Mouse (Mus musculus) heart, adult 8-10 months (tissue): ENCODE results near the gene Wdr48. TPM values are rescaled to one million over a fixed set of nuclear protein-coding genes. Genes with fewer than 3 reads are reported as not detected.

Source experiments
- DNase-seq: peaks from one replicate; pipeline ENCODE4 v3.0.0; 2022; ENCODE audit warnings: low spot score
- total RNA-seq, 4 experiments: library from RNA; stranded (reverse); gene quantifications; 2 replicates each; pipeline ENCODE4 v1.2.4; 2022

The Wdr48 gene
- total RNA-seq, result 10 to 100 TPM; 22.3 to 25.9 (median 23.6) TPM

- peak; percentile 98 for DNase-seq
Measured at GRCm38 (mm10) chr9:119894339-119895009, at the start of gene Wdr48. Gene Wdr48, plus strand, starts transcription at chr9:119894878.

DNA sequence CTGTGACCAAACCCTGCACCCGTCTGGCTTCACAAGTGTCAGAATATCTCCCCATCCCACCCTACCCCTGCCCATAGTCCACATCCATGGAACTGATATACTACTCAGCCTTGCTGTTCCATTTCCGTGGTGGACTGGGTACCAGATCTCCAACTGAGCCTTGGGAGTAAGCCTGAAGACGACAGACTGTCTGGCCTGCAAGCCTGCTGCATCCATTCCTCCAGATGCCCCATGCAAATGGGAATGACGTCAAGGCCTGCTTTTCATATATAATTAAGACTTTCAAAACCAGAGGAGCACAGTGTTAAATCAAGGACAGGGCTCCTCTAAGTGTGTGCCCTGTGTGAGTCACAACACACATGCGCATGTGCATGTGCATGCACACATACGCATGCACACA lies 47.5 kb upstream of the Wdr48 start:
- no peak for DNase-seq

DNA sequence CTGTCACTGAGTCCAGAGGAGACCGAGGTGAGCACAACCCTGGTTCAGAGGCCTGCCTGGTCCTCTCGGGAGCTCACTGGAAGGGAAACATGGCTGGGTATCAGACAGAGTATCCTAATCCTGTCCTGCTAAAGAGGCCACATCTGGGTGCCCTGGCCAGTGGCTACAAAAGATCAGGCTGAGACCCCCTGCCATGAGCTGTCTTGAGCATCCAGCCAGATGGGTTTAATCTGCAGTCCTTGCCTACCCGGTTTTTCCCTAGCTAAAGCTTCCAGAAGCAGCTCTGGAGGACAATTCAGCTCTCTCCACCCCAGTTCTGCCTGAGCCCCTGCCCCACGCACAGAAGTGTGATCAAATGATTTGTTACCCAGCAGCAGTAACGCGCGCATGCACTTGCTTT lies 46.0 kb upstream of the Wdr48 start:
- DNase-seq, result no peak

DNA sequence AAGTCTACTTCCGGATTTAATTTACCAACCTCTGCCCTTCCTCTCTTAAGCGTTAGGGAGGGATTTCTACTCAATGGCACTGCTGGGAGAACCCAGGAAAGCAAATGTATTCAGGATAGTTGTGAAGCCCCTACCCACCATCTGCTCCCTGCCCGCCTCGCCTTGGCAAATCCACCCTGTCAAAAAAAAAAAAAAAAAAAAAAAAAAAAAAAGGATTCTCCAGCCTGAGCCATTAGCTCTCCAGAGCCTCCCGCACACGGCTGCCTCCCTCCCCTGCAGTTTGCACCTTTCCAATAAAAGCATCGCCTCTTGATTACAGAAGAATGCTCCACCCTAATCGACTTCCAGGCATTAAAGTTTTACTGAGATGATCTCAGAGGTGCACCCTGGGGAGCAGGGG lies 45.5 kb upstream of the Wdr48 start:
- no peak for DNase-seq

GRCm38 (mm10) chr9:119852347-119853030 lies 42.2 kb upstream of the Wdr48 start:
- no peak for DNase-seq

- no peak for DNase-seq
Measured at GRCm38 (mm10) chr9:119853071-119853846, 41.4 kb upstream of the Wdr48 start.

DNA sequence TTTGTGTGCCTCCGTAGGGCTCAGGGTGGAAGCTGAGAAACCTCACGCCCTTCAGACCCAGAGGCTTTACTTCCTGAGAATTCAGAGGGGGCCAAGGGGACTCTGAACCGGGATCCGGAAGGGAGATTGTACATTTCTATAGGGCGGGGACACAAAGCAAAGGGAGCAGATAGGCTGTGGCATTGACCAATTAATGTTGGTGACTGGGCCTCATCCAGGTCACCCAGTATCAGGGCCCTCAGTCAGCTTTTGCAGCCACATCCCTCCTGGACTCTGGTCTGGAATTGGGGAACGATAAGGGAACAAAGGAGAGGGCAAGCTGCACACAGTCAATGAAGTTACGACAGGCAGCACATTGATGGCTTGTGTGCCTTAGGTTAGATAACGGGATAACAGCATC lies 40.5 kb upstream of the Wdr48 start:
- no peak for DNase-seq

DNA sequence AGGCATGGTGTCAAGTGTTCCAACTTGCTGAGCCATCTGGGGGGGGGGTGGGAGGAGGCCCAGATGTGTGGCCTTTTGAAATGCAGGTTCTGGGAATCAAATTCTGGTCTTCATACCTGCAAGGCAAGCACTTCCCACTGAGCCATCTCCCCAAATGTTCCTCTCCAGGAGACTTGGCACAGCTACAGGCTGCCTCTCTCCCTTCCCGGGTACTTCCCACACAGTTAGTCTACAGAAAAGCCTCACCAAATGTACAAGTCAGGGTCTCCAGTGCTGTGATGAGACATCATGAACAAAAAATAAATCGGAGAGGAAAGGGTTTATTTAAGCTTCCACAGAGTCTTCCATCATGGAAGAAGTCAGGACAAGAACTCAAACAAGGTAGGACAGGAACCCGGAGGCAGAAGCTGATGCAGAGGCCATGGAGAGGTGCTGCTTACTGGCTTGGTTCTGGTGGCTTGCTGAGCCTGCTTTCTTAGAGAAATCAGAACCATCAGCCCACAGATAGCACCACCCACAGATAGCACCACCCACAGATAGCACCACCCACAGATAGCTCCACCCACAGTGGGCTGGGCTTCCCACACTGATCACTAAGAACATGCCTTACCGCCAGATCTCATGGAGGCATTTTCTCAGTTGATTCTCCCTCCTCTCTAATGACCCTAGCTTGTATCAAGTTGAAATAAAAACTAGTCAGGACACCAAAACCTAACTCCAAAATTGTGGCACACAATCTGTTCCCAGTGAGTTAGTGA lies 7.4 kb upstream of the Wdr48 start:
- DNase-seq, result no peak

DNA sequence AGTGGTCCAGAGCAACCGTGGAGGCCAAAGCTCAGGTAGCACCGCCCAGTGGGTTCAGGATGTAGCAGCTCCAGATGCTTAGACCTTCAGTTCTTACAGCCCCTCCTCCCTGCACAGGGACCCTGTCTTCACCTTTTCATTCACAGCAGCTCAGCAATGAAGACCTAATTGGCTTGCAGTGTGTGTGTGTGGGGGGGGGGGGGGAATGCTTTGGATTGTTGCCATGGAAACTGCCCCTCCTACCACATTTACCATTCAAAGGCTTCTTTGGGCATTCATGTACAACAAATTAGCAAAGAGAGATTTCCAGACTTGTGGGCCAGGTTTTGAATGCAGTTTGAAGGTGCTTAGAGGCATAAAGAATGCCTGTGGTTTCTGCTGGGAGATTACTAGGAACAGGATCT lies 5.8 kb upstream of the Wdr48 start:
- no peak for DNase-seq

DNA sequence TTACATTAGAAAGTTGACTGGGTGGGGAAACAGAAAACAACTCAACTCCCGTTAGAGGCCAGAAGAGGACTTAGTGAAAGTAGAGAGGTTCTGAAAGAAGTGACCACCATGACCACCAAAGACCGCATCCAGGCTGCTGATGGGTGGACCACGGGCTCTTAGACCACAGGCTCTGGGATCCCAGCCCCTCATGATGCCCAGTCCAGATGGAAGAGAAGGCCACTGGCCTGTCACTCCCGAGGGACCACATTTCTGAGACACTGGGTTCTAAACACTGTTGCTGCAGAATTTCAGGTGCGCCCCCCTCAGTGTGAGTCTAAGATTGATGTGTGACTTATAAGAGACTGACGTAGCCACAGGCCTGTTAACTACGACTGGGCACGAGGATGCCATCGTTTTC lies 5.2 kb upstream of the Wdr48 start:
- no peak for DNase-seq

- DNase-seq, result peak; percentile 9
Measured at GRCm38 (mm10) chr9:119890692-119891091, 4.0 kb upstream of the Wdr48 start.

DNA sequence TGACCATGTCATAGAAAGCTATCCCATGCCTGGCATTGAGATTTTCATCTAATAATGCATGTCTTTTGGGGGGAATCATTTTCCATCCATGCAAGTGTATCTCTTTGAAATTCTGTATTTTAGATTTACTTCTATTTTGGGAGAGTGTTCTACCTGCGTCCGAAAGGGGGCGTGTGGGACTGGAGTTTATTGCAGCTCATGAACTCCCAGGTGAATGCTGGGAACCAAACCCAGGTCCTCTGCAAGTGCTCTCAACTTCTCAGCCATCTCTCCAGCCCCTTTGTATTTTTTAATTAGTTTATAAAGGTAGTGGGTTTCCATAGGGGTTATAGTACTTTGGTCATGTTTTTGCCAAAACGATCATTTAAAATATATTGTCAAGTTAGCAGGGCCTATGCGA lies 797 bp upstream of the Wdr48 start:
- DNase-seq, result no peak

DNA sequence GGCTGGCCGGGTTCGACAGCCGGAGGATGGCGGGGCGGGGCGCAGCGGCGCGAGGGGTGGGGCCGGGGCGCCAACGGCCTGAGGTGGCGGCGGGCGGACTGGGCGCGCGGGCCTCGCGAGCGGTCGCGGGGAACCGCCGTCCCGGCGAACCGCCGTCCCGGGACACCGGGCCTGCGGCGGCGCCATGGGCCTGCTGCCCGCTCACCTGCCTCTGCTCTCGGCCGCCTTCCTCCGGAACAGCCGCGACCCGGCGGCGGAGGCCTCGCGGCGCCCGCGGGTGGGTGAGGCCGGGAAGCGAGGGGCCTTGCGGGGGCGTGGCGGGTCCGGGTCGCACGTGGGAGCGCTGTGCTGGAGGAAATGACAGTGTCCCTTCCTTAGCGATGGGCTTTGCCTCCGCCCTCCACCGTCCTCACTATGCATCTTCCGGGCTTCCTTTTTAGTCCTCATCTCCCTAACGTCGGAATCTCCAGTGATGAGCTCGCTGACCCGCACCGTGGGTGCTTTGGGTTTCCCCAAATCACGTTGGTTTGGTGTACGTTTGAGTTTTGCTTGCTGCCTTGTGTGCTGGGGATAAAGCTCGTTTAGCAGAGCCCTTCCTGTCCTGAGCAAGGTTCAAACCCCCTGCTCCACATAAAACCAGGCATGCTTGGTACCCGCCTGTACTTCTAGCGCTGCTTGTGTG lies 503 bp downstream of the Wdr48 start:
- DNase-seq, result peak; percentile 15

- no peak for DNase-seq
Measured at GRCm38 (mm10) chr9:119899446-119899845, 4.8 kb downstream of the Wdr48 start.

- no peak for DNase-seq
Measured at GRCm38 (mm10) chr9:119902410-119903151, 7.9 kb downstream of the Wdr48 start.

- DNase-seq, result no peak
Measured at GRCm38 (mm10) chr9:119908708-119909107, 14.0 kb downstream of the Wdr48 start.

DNA sequence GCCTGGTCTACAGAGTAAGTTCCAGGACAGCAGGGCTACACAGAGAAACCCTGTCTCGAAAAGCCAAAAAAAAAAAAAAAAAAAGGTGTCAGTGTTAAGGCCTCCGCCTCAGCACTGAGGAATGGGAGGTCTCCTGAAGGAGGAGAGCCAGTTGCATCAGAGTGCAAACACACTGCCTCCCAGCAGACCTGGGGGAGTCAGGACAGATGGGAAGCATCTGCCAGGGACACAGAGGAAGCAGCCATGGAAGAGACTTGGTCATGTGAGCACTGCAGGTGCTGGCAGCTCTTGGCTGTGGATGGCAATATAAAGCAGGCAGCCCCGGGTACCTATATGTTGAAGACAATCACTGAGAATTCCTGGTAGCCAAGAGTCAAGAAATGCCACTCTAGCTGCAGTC lies 15.3 kb downstream of the Wdr48 start:
- no peak for DNase-seq

GRCm38 (mm10) chr9:119913087-119913838 lies 18.6 kb downstream of the Wdr48 start:
- DNase-seq, result no peak

DNA sequence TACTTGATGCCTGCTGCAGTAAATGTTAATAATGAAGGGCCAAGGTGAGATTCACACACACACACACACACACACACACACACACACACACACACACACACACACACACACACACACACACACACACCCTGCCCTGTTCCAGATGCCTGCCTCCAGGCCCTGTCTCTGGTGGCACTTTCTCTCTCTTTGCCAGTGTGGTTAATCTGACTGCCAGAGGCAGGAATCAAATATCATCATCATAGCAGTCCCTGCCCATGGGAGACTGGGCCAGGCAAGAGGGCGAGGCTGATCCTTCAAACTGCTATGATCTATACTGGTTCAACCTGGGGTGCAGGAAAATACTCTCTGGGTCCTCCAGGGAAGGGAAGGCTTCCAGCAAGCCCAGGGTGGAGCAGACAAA lies 25.2 kb downstream of the Wdr48 start:
- DNase-seq, result no peak

DNA sequence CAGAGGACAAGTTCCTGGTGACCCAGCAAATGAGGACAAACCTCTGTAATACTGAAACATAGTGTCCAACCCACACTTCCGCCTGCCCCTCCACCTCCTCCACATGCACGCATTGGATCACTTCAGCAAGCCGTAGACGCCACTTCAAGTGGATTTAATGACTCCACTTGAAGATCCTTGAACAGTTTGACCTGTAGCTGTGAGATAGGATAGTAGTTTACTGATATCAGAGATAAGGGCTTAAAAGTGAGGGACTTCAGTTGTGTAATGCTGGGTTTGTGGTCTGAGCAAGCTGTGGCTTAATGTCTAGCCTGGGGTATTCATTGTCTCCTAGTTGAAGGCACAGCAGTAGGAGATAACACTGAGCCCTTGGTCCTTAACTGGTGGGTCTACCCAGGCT lies 28.8 kb downstream of the Wdr48 start:
- DNase-seq, result no peak
